Mouse (Mus musculus) cortical plate, adult 2 months (tissue): ENCODE results near the gene Mpl.

Experiments
- CTCF ChIP-seq: fragments of 200-500 bp; IDR thresholded peaks from 2 replicates; pipeline ENCODE4 v1.5.1; 2011; ENCODE audit warnings: mild to moderate bottlenecking, control low read depth, low read length; ENCODE audit not compliant: insufficient read depth; ENCODE audit errors: extremely low read depth
- POLR2A ChIP-seq: fragments of 200-500 bp; IDR thresholded peaks from 2 replicates; pipeline ENCODE4 v1.6.1; 2011; ENCODE audit warnings: mild to moderate bottlenecking, low read length, control low read depth; ENCODE audit not compliant: insufficient read depth; ENCODE audit errors: extremely low read depth

GRCm38 (mm10) chr4:118490461-118490860 is 33.1 kb upstream of the Mpl start:
- TF ChIP-seq CTCF = no peak
- no peak for TF ChIP-seq POLR2A
